Mouse (Mus musculus) liver, embryonic 13.5 days (tissue): ENCODE data around the gene Mpo. TPM values are rescaled to one million over a fixed set of nuclear protein-coding genes. Genes with fewer than 3 reads are reported as not detected.
A peak's percentile ranks its signal among the peaks of the same experiment; 100 is the strongest.

Experiments used
- ATAC-seq: fragments of 200-750 bp; cut with Nextera tagmentation; 2 replicates; pipeline ENCODE4 v1.8.0; 2017; ENCODE audit warnings: low read depth, mild to moderate bottlenecking, moderate number of reproducible peaks, moderate library complexity
- DNase-seq: peaks from one replicate; pipeline ENCODE4 v3.0.0; 2022
- H3K27ac ChIP-seq: fragments of 300-500 bp; sonication (generic); 2 replicates; pipeline ENCODE4 v1.5.1; 2015; ENCODE audit warnings: moderate library complexity, mild to moderate bottlenecking, inconsistent platforms
- H3K27me3 ChIP-seq: fragments of 300-500 bp; sonication (generic); 2 replicates; pipeline ENCODE4 v1.6.1; 2015; ENCODE audit warnings: mild to moderate bottlenecking, inconsistent platforms
- H3K36me3 ChIP-seq: fragments of 300-500 bp; sonication (generic); 2 replicates; pipeline ENCODE4 v1.6.1; 2015; ENCODE audit warnings: mild to moderate bottlenecking, inconsistent platforms
- H3K4me1 ChIP-seq: fragments of 300-500 bp; sonication (generic); replicated peaks from 2 replicates; pipeline ENCODE4 v1.6.1; 2015; ENCODE audit warnings: inconsistent platforms
- H3K4me2 ChIP-seq: fragments of 300-500 bp; sonication (generic); 2 replicates; pipeline ENCODE4 v1.6.1; 2015; ENCODE audit warnings: inconsistent platforms, mild to moderate bottlenecking, moderate library complexity
- H3K4me3 ChIP-seq: fragments of 300-500 bp; sonication (generic); replicated peaks from 2 replicates; pipeline ENCODE4 v1.5.1; 2015; ENCODE audit warnings: mild to moderate bottlenecking, inconsistent platforms
- H3K9ac ChIP-seq: fragments of 300-500 bp; sonication (generic); 2 replicates; pipeline ENCODE4 v1.6.1; 2015; ENCODE audit warnings: mild to moderate bottlenecking, inconsistent platforms
- H3K9me3 ChIP-seq: fragments of 300-500 bp; sonication (generic); replicated peaks from 2 replicates; pipeline ENCODE4 v1.6.1; 2016; ENCODE audit warnings: inconsistent platforms
- WGBS: fragments of 180-500 bp; shearing (Covaris S2); methylation state at CpG from one replicate; pipeline ENCODE4 v1.1.7; 2015; ENCODE audit not compliant: insufficient replicate concordance; 5-methylcytosine and 5-hydroxymethylcytosine counted together
- polyA plus RNA-seq: library from polyadenylated mRNA; unstranded; fragments of >200 nt; fragmentation: Nextera tagmentation; extraction: Ambion mirVana; gene quantifications from 2 replicates; pipeline ENCODE4 v1.2.1, GENCODE M21; 2015

The Mpo gene
- polyA plus RNA-seq, 1 experiment from 2014 or later: 276 TPM

DNA sequence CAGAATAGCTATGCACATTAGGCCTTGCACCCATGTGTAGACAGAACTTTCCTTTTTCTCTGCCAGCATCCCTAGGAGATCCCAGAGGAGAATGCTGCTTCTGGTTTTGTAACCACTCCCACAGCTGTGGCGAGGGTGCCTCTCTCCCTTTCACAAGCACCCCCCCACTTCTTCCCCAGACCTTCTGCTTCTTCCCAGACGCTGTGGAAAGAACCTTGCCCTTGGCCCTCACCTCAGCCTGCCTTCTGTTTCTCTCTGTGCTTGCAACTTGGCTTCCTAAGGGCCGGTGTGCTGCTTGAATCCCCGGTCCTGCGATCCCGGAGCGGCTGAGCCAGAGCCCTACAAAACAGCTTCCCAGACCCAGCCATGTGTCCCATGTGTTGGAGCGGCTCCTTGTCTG is 42.4 kb upstream of the Mpo start:
- Histone ChIP-seq H3K27ac (peak overlapping the region; percentile 100), H3K4me2 (peak overlapping the region; percentile 88), H3K4me1 (peaks cover 88% of the 10 kb centered on the region), H3K9ac (peak overlapping the region; percentile 98), H3K4me3 (peak overlapping the region; percentile 45), H3K9me3 (no peaks in the 10 kb centered on the region), H3K27me3 (no peaks in the 10 kb centered on the region), H3K36me3 (peaks cover under 1% of the 10 kb centered on the region; the same call in 1 of the 2 replicates)
- WGBS: 25% methylated on average over 8 of the region's 8 CpGs
- DNase-seq: no peak
- ATAC-seq: no peak

- Histone ChIP-seq H3K9me3 (no peaks in the 10 kb centered on the region), H3K4me3 (peak overlapping the region; percentile 45), H3K9ac (peak overlapping the region; percentile 98), H3K27me3 (no peaks in the 10 kb centered on the region), H3K4me2 (peak overlapping the region; percentile 88), H3K36me3 (peaks cover 5% of the 10 kb centered on the region), H3K27ac (peak overlapping the region; percentile 100), H3K4me1 (peaks cover 84% of the 10 kb centered on the region)
- peak; percentile 2; the same call in 1 of the 2 replicates for ATAC-seq
- peak; percentile 67 for DNase-seq
- WGBS: 9% methylated on average over 4 of the region's 4 CpGs
Observed at GRCm38 (mm10) chr11:87751491-87751966, 41.9 kb upstream of the Mpo start.

DNA sequence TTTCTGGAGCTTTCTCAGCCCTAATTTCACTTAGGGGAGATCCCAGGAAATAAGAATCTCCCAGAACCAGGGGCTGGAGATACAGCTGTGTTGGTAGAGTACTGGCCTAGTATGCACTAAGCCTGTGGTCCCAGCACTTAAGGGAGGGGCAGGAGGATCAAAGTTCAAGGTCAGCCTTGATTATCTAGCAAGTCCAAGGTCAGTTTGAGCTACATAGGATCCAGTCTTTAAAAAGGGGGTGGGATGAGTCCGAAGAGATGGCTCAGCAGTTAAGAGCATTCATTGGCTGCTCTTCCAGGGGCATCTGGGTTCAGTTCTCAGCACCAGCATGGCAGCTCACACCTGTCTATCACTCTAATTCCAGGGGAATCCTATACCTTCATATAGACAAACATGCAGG is 41.1 kb upstream of the Mpo start:
- H3K4me3 ChIP-seq: peak overlapping the region; percentile 45

GRCm38 (mm10) chr11:87753255-87753654 is 40.1 kb upstream of the Mpo start:
- peak overlapping the region; percentile 100 for H3K27ac ChIP-seq
- H3K4me1 ChIP-seq: peaks cover 74% of the 10 kb centered on the region
- peaks cover 23% of the 10 kb centered on the region for H3K36me3 ChIP-seq
- H3K4me2 ChIP-seq: peak overlapping the region; percentile 88
- H3K4me3 ChIP-seq: peak overlapping the region; percentile 83
- no peaks in the 10 kb centered on the region for H3K9me3 ChIP-seq
- no peak for DNase-seq
- ATAC-seq: no peak
- 26% methylated on average over 8 of the region's 8 CpGs for WGBS
- no peaks in the 10 kb centered on the region for H3K27me3 ChIP-seq
- peak overlapping the region; percentile 98 for H3K9ac ChIP-seq

More for the DNA sequence above, 41.1 kb upstream of the Mpo start:
- DNase-seq: no peak
- Histone ChIP-seq H3K9me3 (no peaks in the 10 kb centered on the region), H3K36me3 (peaks cover 13% of the 10 kb centered on the region), H3K27me3 (no peaks in the 10 kb centered on the region), H3K9ac (peak overlapping the region; percentile 98), H3K4me2 (peak overlapping the region; percentile 88), H3K27ac (peak overlapping the region; percentile 100), H3K4me1 (peaks cover 77% of the 10 kb centered on the region)
- no peak for ATAC-seq
- 21% methylated on average over 1 of the region's 1 CpGs for WGBS

DNA sequence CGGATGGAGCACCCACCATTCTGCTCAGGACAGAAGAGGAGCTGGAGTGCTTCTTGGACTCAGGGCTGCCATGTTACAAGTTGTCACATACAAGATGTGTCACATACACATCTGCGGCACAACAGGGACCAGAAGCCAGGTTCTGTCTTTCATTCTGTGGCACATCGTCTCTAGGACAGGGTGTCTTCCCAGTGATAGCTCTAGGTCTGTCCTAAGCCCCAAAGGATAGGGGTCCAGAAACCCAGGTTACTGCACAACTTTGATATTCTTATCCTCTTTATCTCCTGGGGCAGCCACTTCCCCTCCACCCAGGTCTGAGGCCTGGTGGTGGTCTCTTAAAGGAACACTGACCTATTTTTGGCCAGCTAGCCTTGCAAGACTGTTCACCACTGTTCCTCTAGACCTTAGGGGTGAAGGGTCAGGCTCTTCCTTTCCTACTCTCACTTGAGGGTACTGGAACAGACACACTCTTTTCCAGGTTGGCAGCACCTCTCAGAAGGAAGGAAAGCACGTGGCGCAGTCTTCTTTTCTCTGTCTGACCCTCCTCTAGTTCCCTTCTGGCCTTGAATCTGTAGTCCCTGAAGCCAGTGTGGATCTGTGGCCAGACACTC is 39.4 kb upstream of the Mpo start:
- H3K4me2 ChIP-seq: peak overlapping the region; percentile 88

GRCm38 (mm10) chr11:87754603-87755002 is 38.8 kb upstream of the Mpo start:
- Histone ChIP-seq H3K4me1 (peaks cover 69% of the 10 kb centered on the region), H3K9me3 (no peaks in the 10 kb centered on the region), H3K9ac (peak overlapping the region; percentile 98), H3K4me3 (peak overlapping the region; percentile 83), H3K27me3 (no peaks in the 10 kb centered on the region), H3K27ac (peak overlapping the region; percentile 100), H3K36me3 (peaks cover 23% of the 10 kb centered on the region), H3K4me2 (peak overlapping the region; percentile 88)
- ATAC-seq: no peak
- peak; percentile 64 for DNase-seq
- WGBS: 15% methylated on average over 5 of the region's 5 CpGs

More for the DNA sequence above, 39.4 kb upstream of the Mpo start:
- H3K4me3 ChIP-seq: peak overlapping the region; percentile 83
- H3K9me3 ChIP-seq: no peaks in the 10 kb centered on the region
- peak overlapping the region; percentile 98 for H3K9ac ChIP-seq
- H3K27me3 ChIP-seq: no peaks in the 10 kb centered on the region
- no peak for ATAC-seq
- 9% methylated on average over 5 of the region's 5 CpGs for WGBS
- DNase-seq: peak; percentile 51
- H3K36me3 ChIP-seq: peaks cover 23% of the 10 kb centered on the region
- peak overlapping the region; percentile 100 for H3K27ac ChIP-seq
- H3K4me1 ChIP-seq: peaks cover 71% of the 10 kb centered on the region

GRCm38 (mm10) chr11:87755360-87756017 is 37.9 kb upstream of the Mpo start:
- peak overlapping the region; percentile 100 for H3K27ac ChIP-seq
- H3K36me3 ChIP-seq: peaks cover 23% of the 10 kb centered on the region
- H3K4me3 ChIP-seq: peak overlapping the region; percentile 83
- H3K9me3 ChIP-seq: no peaks in the 10 kb centered on the region
- ATAC-seq (peak; percentile 71), DNase-seq (peak; percentile 95)
- H3K9ac ChIP-seq: peak overlapping the region; percentile 98
- peak overlapping the region; percentile 88 for H3K4me2 ChIP-seq
- peaks cover 70% of the 10 kb centered on the region for H3K4me1 ChIP-seq
- H3K27me3 ChIP-seq: peaks cover 4% of the 10 kb centered on the region
- WGBS: 9% methylated on average over 17 of the region's 17 CpGs

DNA sequence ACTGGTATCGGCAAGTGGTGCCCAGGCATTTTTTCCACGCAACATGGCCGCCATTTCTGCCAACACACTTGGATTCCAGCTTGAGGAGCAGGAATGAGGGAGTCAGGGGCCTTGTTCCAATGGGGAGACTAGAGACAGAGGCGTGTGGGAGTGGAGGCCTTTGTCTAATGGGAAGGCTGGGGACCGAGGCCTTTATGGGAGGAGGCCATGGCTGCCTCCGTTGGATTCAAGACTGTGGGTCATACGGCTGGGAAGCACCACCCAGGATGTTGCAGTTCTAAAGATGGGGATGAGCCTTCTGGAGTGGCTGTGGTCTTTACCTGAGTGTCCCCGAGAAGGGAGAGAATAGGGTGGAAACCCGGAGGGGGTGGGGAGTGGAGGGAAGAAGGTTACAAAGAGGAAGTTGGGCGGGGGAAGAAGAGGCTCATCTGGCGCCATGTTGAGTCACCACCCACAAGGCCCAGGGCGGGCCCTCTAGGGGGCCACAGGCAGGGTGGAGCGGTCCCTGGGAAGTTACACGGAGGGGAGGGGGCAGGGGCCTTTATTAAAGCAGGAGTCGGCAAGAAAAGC is 37.0 kb upstream of the Mpo start:
- ATAC-seq (peak; percentile 24), DNase-seq (peak; percentile 71)
- 14% methylated on average over 15 of the region's 15 CpGs for WGBS
- Histone ChIP-seq H3K27ac (peak overlapping the region; percentile 100), H3K27me3 (peaks cover 13% of the 10 kb centered on the region), H3K4me2 (peak overlapping the region; percentile 88), H3K4me3 (peak overlapping the region; percentile 83), H3K9me3 (no peaks in the 10 kb centered on the region), H3K9ac (peak overlapping the region; percentile 98), H3K4me1 (peaks cover 70% of the 10 kb centered on the region), H3K36me3 (peaks cover 23% of the 10 kb centered on the region)

- Histone ChIP-seq H3K36me3 (peaks cover 23% of the 10 kb centered on the region), H3K4me1 (peaks cover 65% of the 10 kb centered on the region), H3K27ac (peak overlapping the region; percentile 100), H3K4me2 (peak overlapping the region; percentile 88), H3K9me3 (no peaks in the 10 kb centered on the region), H3K4me3 (peak overlapping the region; percentile 83), H3K27me3 (peaks cover 22% of the 10 kb centered on the region), H3K9ac (peak overlapping the region; percentile 98)
- DNase-seq (no peak), ATAC-seq (no peak)
- 10% methylated on average over 25 of the region's 25 CpGs for WGBS
Observed at GRCm38 (mm10) chr11:87757001-87757954, 36.1 kb upstream of the Mpo start.

DNA sequence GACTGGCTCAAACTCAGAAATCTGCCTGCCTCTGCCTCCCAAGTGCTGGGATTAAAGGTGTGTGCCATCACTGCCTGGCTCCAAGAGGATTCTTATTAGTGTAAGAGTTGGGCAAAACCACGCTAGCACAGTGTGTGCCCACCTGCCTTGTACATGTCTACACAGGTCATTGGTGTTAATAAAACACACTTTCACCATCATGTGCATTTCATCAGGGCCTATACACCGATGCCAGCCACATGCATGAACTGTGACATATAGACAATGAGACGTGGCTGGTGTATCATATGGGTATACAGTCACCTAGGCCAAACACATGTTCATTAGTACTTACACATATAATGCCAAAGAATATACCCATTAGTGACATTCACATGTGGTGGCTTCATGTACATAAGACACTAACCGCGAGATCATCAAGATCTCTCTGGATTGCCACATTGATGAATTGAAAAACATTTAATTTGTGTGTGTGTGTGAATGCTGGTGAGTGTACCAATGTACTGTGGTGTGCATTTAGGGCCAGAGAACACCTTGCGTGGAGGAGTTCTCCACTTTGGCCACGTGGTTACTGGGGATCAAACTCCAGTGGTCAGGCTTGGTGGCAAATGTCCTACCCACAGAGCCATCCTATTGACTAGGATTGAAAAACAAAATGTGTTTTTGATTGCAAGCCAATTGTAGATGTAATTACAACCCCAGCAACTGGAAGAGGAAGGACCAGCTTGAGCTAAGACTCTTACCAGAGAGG is 35.0 kb upstream of the Mpo start:
- peaks cover 33% of the 10 kb centered on the region for H3K27me3 ChIP-seq
- H3K9me3 ChIP-seq: no peaks in the 10 kb centered on the region
- H3K4me1 ChIP-seq: peaks cover 57% of the 10 kb centered on the region
- 21% methylated on average over 7 of the region's 7 CpGs for WGBS
- DNase-seq (peak; percentile 61), ATAC-seq (peak; percentile 24)
- H3K36me3 ChIP-seq: peaks cover 23% of the 10 kb centered on the region
- peak overlapping the region; percentile 83 for H3K4me3 ChIP-seq
- H3K27ac ChIP-seq: peak overlapping the region; percentile 100
- peak overlapping the region; percentile 98 for H3K9ac ChIP-seq
- H3K4me2 ChIP-seq: peak overlapping the region; percentile 88
